Mouse (Mus musculus): ENCODE measurements at regions not wholly inside any gene's neighbourhood (a gene's known extent, or its start where the extent isn't known, plus 50 kb on each side); places are given as distances from the start of the nearest gene placed in this dataset.
"Not testable (repeated sequence)": the region's sequence is repeated elsewhere in the genome, so short reads cannot be mapped to it uniquely, and the experiment has no call there.

- DNase-seq (ENCODE audit: low spot score in 2 of 2), result not testable (repeated sequence)
These were observed 112.3 kb downstream of the Nus1 start for GRCm38 (mm10) chr10:52529661-52530060.

GRCm38 (mm10) chr10:52530846-52531245, 113.5 kb downstream of the Nus1 start:
- DNase-seq (ENCODE audit: low spot score in 2 of 2), result no peak

GRCm38 (mm10) chr10:52533278-52533892, 116.0 kb downstream of the Nus1 start:
- DNase-seq (ENCODE audit: low spot score in 2 of 2), result no peak

GRCm38 (mm10) chr10:52533893-52534287, 116.5 kb downstream of the Nus1 start:
- peak in 1 of 2 experiments; percentile 22 for DNase-seq (ENCODE audit: low spot score in 2 of 2)

- no peak for DNase-seq (ENCODE audit: low spot score in 2 of 2)
These were observed 128.2 kb downstream of the Nus1 start for GRCm38 (mm10) chr10:52545566-52545965.

- no peak for DNase-seq (ENCODE audit: low spot score in 2 of 2)
These were observed 113.0 kb upstream of the Slc35f1 start for GRCm38 (mm10) chr10:52577383-52577782.

GRCm38 (mm10) chr10:52577795-52578194, 112.5 kb upstream of the Slc35f1 start:
- no peak for DNase-seq (ENCODE audit: low spot score in 2 of 2)

GRCm38 (mm10) chr10:52578238-52578832, 112.0 kb upstream of the Slc35f1 start:
- no peak for DNase-seq (ENCODE audit: low spot score in 2 of 2)

- DNase-seq (ENCODE audit: low spot score in 2 of 2), result no peak
These were observed 96.6 kb upstream of the Slc35f1 start for GRCm38 (mm10) chr10:52593780-52594179.
